Mouse (Mus musculus): Measurements from ENCODE around the gene Zfp3. TPM values are rescaled to one million over a fixed set of nuclear protein-coding genes. Genes with fewer than 3 reads are reported as not detected.
"Not testable (repeated sequence)": the region's sequence is repeated elsewhere in the genome, so short reads cannot be mapped to it uniquely, and the experiment has no call there.

Zfp3 gene
- polyA plus RNA-seq, 1 experiment from 2014 or later = 4.2 TPM

DNA sequence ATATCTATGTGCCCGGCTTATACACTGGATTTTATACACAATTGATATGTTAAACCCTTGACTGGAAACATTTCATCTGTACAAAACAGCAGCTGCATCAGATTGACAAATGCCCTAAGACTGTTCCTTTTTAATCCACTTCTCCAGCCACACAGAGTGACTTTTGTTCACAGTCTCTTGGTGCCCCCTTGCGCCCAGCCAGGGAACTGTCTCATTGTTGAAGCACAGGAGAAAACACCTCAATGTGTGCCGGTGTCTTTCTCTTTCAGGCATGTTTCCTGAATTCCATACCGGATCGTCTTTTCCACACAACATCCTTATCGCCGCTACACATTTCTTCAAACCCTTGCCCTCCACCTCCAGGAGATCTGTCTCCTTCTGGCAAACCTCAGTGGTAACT lies 8.4 kb upstream of the Zfp3 start:
- 10% methylated on average over 7 of the region's 7 CpGs for WGBS

DNA sequence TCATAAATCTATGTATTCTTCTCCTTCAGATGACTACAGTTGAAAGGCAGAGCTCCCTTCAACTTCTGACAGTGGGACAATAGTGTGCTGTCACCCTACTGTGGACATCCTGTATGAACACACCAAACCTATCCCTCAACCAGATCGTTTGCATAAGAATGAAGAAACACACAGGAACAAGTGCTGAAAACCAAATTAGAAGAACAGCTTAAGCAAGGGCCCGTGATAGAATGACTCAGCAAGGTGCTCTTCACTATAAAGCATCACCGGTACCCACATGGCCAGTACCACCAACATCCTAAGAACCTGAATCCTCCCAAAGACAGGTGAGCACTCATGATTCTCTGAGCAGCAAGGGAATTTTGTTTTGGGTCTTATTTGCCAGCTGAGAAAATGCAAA lies 3.6 kb upstream of the Zfp3 start:
- WGBS = 61% methylated on average over 3 of the region's 3 CpGs
- ATAC-seq (ENCODE audit: insufficient read depth); H3K4me3 ChIP-seq (ENCODE audit: low read depth, low read length); H3K9ac ChIP-seq; H3K4me2 ChIP-seq; DNase-seq; H3K9me3 ChIP-seq (ENCODE audit: low read depth, low read length); H3K4me1 ChIP-seq (ENCODE audit: insufficient read depth); H3K27ac ChIP-seq (ENCODE audit: low read depth); H3K27me3 ChIP-seq (ENCODE audit: insufficient read depth, low read length); H3K36me3 ChIP-seq (ENCODE audit: insufficient read depth): not testable (repeated sequence)

More for the DNA sequence above, 8.4 kb upstream of the Zfp3 start:
- no peaks in the 10 kb centered on the region for H3K9me3 ChIP-seq (ENCODE audit: low read depth, low read length)
- H3K4me3 ChIP-seq (ENCODE audit: low read depth, low read length) = no peak overlapping the region
- H3K4me2 ChIP-seq = no peak overlapping the region
- H3K36me3 ChIP-seq (ENCODE audit: insufficient read depth) = no peaks in the 10 kb centered on the region
- DNase-seq (peak; percentile 90), ATAC-seq (ENCODE audit: insufficient read depth) (no peak)
- no peak overlapping the region for H3K27ac ChIP-seq (ENCODE audit: low read depth)
- H3K4me1 ChIP-seq (ENCODE audit: insufficient read depth) = no peaks in the 10 kb centered on the region
- no peak overlapping the region for H3K9ac ChIP-seq
- H3K27me3 ChIP-seq (ENCODE audit: insufficient read depth, low read length) = no peaks in the 10 kb centered on the region
- TF ChIP-seq CTCF (IDR thresholded peaks at IDR 0.05; ENCODE audit: low read depth) = peak; percentile 93

DNA sequence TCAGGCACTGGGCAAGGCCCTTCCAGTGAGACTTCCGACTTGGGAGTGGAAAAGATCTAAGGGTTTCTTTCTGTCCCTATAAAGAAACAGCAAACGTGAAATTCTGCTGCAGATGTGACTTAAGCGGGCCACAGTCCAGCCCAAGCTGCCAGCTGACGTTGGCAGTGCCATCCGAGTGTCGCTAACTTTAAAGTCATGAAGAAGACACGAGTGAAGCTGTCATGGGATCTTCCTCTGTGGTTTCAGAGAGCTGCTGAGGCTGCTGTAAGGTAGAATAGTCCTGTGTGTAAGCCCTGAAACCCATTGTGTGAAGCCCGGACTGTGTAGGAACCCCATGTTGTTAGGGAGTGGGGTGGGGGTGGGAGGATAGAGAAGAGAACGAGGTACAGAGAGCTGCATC lies 1.4 kb upstream of the Zfp3 start:
- H3K4me2 ChIP-seq = no peak overlapping the region
- H3K4me1 ChIP-seq (ENCODE audit: insufficient read depth) = no peaks in the 10 kb centered on the region
- ATAC-seq (ENCODE audit: insufficient read depth) (no peak), DNase-seq (no peak)
- no peak overlapping the region for H3K27ac ChIP-seq (ENCODE audit: low read depth)
- no peak overlapping the region for H3K9ac ChIP-seq
- 77% methylated on average over 9 of the region's 9 CpGs for WGBS
- TF ChIP-seq CTCF (IDR thresholded peaks at IDR 0.05; ENCODE audit: low read depth) = no peak
- no peak overlapping the region for H3K4me3 ChIP-seq (ENCODE audit: low read depth, low read length)
- no peaks in the 10 kb centered on the region for H3K9me3 ChIP-seq (ENCODE audit: low read depth, low read length)
- H3K27me3 ChIP-seq (ENCODE audit: insufficient read depth, low read length) = no peaks in the 10 kb centered on the region
- no peaks in the 10 kb centered on the region for H3K36me3 ChIP-seq (ENCODE audit: insufficient read depth)

DNA sequence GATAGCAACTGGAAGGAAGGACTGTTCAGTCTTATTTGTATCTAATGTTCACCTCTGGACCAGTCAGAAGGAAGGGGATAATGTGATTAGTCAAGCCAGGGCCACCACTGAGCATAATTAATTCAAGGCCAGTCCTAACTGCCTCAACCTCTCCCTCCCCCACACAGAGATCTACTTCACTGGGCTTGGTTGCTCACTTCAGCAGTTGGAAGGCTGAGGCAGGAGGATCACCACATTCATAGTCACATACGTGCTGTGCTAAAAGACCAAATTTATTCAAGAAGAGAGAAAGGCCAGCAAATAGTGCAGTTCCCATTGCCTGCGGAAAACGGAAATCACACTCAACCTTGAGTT lies 450 bp upstream of the Zfp3 start:
- H3K9ac ChIP-seq = peak overlapping the region; percentile 75; the same call in 1 of the 2 replicates
- TF ChIP-seq CTCF (IDR thresholded peaks at IDR 0.05; ENCODE audit: low read depth) = no peak

DNA sequence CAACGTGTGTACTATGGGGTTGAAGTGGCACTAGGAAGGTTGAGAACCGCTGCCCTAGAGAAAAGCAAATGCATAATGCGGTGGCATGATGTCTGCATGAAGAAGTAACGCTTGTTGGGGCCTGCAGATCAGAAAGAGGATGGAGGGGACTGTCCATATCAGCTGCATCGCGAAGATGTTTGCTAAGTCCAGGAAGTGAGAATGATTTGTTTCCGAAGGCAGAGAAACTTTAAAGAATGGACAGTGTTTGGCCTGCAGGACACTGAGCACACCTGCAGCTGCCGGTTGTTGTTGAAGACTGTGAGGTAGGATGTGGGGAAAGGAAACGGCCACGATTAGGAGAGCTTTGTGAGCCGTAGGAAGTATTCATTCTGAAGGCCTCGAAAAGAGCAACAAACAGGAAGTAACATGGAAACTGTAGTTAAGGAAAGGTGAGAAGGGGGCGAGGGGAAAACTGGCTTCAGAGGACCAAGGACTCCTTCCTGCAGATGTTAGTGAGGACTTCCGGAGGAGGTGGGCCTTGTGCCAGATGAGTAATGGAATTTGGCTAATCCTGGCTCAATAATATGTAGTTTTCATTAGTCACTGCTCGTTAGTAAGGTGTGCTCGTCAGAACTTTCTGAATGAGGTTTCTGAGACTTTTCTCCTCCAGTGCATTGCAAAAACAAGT lies 1.9 kb downstream of the Zfp3 start:
- H3K27me3 ChIP-seq (ENCODE audit: insufficient read depth, low read length) = no peaks in the 10 kb centered on the region
- 68% methylated on average over 16 of the region's 16 CpGs for WGBS
- ATAC-seq (ENCODE audit: insufficient read depth) (no peak), DNase-seq (peak; percentile 69)
- peaks cover 4% of the 10 kb centered on the region; the same call in 1 of the 2 replicates for H3K36me3 ChIP-seq (ENCODE audit: insufficient read depth)
- H3K9ac ChIP-seq = no peak overlapping the region
- H3K27ac ChIP-seq (ENCODE audit: low read depth) = no peak overlapping the region
- no peaks in the 10 kb centered on the region for H3K4me1 ChIP-seq (ENCODE audit: insufficient read depth)
- no peak for TF ChIP-seq CTCF (IDR thresholded peaks at IDR 0.05; ENCODE audit: low read depth)
- no peaks in the 10 kb centered on the region for H3K9me3 ChIP-seq (ENCODE audit: low read depth, low read length)
- H3K4me3 ChIP-seq (ENCODE audit: low read depth, low read length) = no peak overlapping the region
- no peak overlapping the region for H3K4me2 ChIP-seq

More for the DNA sequence above, 450 bp upstream of the Zfp3 start:
- 22% methylated on average over 3 of the region's 3 CpGs for WGBS
- H3K27ac ChIP-seq (ENCODE audit: low read depth) = no peak overlapping the region
- H3K27me3 ChIP-seq (ENCODE audit: insufficient read depth, low read length) = no peaks in the 10 kb centered on the region
- no peak for ATAC-seq (ENCODE audit: insufficient read depth)
- peak overlapping the region; percentile 82 for H3K4me2 ChIP-seq
- no peaks in the 10 kb centered on the region for H3K9me3 ChIP-seq (ENCODE audit: low read depth, low read length)
- H3K4me3 ChIP-seq (ENCODE audit: low read depth, low read length) = peak overlapping the region; percentile 69
- DNase-seq = no peak
- H3K36me3 ChIP-seq (ENCODE audit: insufficient read depth) = peaks cover 4% of the 10 kb centered on the region; the same call in 1 of the 2 replicates
- no peaks in the 10 kb centered on the region for H3K4me1 ChIP-seq (ENCODE audit: insufficient read depth)

DNA sequence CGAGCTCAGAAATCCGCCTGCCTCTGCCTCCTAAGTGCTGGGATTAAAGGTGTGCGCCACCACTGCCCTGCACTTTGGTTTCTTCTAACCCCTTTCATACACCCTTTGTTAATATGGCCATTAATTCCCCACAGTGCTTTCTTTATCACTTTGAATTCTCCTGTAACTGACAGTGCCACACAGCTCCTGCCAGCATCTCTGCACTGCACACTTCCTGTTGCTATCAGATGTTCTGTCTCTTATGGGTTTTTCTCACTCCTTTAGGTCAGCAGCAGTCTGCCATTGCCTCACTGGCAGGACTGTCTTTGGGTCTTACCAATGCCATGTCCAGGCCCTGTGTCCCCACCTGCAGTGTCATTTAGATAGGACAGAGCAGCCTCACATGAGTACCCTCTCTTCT lies 6.8 kb downstream of the Zfp3 start:
- ATAC-seq (ENCODE audit: insufficient read depth) = no peak
- no peak overlapping the region for H3K27ac ChIP-seq (ENCODE audit: low read depth)
- no peaks in the 10 kb centered on the region for H3K4me1 ChIP-seq (ENCODE audit: insufficient read depth)
- no peaks in the 10 kb centered on the region for H3K9me3 ChIP-seq (ENCODE audit: low read depth, low read length)
- no peak overlapping the region for H3K9ac ChIP-seq
- no peak overlapping the region for H3K4me2 ChIP-seq
- peaks cover 18% of the 10 kb centered on the region; the same call in 1 of the 2 replicates for H3K36me3 ChIP-seq (ENCODE audit: insufficient read depth)
- no peaks in the 10 kb centered on the region for H3K27me3 ChIP-seq (ENCODE audit: insufficient read depth, low read length)
- no peak for TF ChIP-seq CTCF (IDR thresholded peaks at IDR 0.05; ENCODE audit: low read depth)
- WGBS = 93% methylated on average over 3 of the region's 3 CpGs
- no peak overlapping the region for H3K4me3 ChIP-seq (ENCODE audit: low read depth, low read length)
- DNase-seq = no peak

DNA sequence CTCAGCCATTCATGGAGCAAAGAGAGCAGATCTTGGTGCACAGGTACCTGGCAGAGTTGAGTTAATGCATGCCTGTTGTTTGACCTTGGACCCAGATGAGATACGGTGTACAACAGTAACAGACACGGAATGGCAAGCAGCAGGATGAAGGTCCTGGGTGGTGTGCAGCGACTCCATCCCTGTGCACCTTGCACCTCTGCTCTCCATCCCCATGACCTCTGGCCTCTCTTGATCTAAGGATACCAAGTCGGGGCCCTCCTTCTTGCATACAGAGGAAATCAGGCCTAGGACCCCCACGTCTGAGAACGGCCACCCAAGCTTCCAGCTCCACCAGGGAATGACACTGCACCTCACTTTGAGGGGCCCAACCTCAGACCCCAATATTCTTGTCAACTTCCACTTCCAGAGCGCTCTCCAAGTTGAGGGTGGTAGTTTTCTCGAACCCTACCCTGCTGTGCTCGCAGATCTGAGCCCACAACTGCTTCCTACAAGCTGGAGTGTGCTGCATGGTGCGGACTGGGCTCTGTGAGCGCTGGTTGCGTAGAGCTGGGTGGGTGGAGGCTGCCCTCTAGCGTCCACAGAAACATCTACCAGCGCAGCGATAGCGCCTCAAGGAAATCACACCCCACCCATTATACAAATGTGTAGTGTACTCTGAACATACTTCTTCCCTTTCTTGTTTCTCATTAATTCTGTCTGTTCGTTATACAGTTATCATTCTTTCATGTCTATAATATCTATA lies 13.0 kb downstream of the Zfp3 start:
- peak; percentile 88 for TF ChIP-seq CTCF (IDR thresholded peaks at IDR 0.05; ENCODE audit: low read depth)
- Histone ChIP-seq H3K4me1 (ENCODE audit: insufficient read depth) (no peaks in the 10 kb centered on the region), H3K9ac (no peak overlapping the region; the same call in 1 of the 2 replicates), H3K27me3 (ENCODE audit: insufficient read depth, low read length) (no peaks in the 10 kb centered on the region), H3K4me2 (no peak overlapping the region), H3K36me3 (ENCODE audit: insufficient read depth) (0 out of 2 replicates have a peak, but pooled peaks cover 7% of the 10 kb centered on the region), H3K27ac (ENCODE audit: low read depth) (no peak overlapping the region), H3K4me3 (ENCODE audit: low read depth, low read length) (no peak overlapping the region), H3K9me3 (ENCODE audit: low read depth, low read length) (no peaks in the 10 kb centered on the region)
- 25% methylated on average over 17 of the region's 17 CpGs for WGBS
- DNase-seq (peak; percentile 87), ATAC-seq (ENCODE audit: insufficient read depth) (peak; percentile 85; the same call in 1 of the 2 replicates)

Measured in lung, embryonic 14.5 days (tissue).